Mouse (Mus musculus) G1E-ER4 (cell line): ENCODE data around the gene Lrrc55. TPM values are rescaled to one million over a fixed set of nuclear protein-coding genes. Genes with fewer than 3 reads are reported as not detected.

Experiments used
- GATA1 ChIP-seq: IDR thresholded peaks from one replicate; pipeline ENCODE4 v1.8.0; 2012; ENCODE audit warnings: low read length, inconsistent platforms
- polyA plus RNA-seq: library from polyadenylated mRNA; stranded (reverse); fragments of >175 nt; gene quantifications from 2 replicates; pipeline ENCODE4 v1.2.3, GENCODE M21; 2012

Lrrc55 gene
- polyA plus RNA-seq, 1 experiment = not detected

- no peak for TF ChIP-seq GATA1
Measured at GRCm38 (mm10) chr2:85144908-85145307, 52.1 kb downstream of the Lrrc55 start.

GRCm38 (mm10) chr2:85140833-85141232 is 56.2 kb downstream of the Lrrc55 start:
- no peak for TF ChIP-seq GATA1

DNA sequence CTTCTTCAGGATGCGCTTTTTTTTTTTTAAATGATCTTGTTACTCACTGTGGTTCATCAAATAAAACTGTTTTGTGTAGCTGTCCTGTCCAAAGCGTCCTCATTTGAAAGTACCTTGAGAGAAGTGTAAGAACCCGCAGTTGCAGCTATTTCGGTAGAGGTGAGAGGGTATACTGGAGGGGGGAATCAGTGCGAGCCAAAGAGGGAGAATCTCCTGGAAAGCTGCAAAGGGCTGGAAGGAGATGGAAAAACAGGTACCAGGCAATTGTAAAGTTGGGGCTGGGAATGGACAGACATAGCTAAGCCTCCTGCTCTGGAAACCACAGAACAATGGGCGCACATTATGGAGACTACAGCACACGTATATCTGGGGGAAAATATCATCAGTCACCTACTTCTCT is 57.2 kb downstream of the Lrrc55 start:
- TF ChIP-seq GATA1 = no peak

GRCm38 (mm10) chr2:85139393-85139792 is 57.6 kb downstream of the Lrrc55 start:
- no peak for TF ChIP-seq GATA1

DNA sequence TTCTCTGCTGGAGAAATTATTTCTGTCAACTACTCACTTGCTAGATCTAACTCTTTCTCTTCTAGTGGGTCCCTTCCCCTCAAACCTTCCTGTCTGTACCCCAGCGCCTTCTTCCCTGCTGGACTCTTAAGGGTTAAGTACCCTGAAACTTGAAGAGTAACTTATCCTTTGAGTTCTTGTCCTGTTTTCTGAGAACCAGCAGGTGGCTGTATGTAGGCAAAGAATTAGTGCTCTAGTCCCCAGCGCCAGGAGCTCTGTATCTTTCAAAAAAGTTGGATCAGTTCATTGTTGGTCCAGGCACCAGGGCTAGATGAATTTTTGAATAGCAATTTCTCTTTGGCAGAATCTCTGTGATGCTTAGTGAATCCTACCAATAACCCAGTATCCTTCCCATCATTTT is 58.9 kb downstream of the Lrrc55 start:
- no peak for TF ChIP-seq GATA1

- TF ChIP-seq GATA1 = no peak
Measured at GRCm38 (mm10) chr2:85137601-85138140, 59.3 kb downstream of the Lrrc55 start.

GRCm38 (mm10) chr2:85136831-85137520 is 60.0 kb downstream of the Lrrc55 start:
- no peak for TF ChIP-seq GATA1

DNA sequence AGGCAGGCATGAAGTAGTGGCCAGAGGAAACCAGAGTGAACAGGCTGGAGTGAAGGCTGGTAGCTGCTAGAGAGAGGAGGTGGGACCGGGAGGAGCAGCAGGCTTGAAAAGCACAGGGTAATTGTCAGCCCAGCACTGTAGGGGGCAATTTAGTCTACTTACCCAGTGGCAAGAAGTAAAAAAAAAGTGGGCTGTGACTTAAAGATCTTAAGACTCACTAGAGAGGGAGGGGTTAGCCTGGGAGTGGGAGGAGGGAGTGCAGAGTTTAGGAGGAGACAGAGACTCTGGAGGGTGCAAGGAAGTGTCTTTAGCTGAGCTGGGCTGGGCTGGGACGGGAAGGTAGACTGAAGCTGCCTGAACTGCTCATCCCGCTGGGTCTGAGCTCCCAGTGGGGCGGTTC is 60.9 kb downstream of the Lrrc55 start, which contains the start of gene Aplnr:
Aplnr (plus strand) TSS at position 137 of the 400 bp plus-strand sequence.
- no peak for TF ChIP-seq GATA1

- no peak for TF ChIP-seq GATA1
Measured at GRCm38 (mm10) chr2:85135099-85135498, 61.9 kb downstream of the Lrrc55 start.

GRCm38 (mm10) chr2:85132204-85132603 is 64.8 kb downstream of the Lrrc55 start:
- TF ChIP-seq GATA1 = no peak

GRCm38 (mm10) chr2:85131724-85132123 is 65.3 kb downstream of the Lrrc55 start:
- no peak for TF ChIP-seq GATA1

GRCm38 (mm10) chr2:85131226-85131625 is 65.8 kb downstream of the Lrrc55 start:
- no peak for TF ChIP-seq GATA1

DNA sequence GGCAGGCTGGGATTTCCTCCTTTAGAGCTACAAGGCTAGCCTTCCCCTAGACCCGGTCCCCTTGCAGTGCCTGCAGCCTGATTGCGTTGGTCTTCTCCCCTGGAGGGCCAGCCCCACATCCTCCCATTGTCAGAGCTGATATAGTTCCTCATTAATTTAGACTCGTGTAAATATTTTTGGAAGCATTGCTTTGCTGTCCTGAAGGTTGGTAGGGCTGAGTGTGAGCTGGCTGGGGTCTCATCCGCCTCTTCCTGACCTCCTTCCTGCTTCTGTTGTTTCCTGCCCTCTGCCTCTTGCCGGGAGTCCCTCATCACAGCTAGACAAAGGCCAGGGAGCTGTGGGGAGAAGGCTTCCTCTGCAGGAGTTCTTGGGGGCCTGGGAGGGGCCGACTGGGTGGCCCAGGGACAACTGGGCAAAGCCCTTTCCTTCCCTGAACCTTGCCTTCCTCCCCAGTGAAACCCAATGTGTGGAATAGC is 67.5 kb downstream of the Lrrc55 start:
- TF ChIP-seq GATA1 = no peak

- no peak for TF ChIP-seq GATA1
Measured at GRCm38 (mm10) chr2:85123869-85124535, 73.0 kb downstream of the Lrrc55 start.

DNA sequence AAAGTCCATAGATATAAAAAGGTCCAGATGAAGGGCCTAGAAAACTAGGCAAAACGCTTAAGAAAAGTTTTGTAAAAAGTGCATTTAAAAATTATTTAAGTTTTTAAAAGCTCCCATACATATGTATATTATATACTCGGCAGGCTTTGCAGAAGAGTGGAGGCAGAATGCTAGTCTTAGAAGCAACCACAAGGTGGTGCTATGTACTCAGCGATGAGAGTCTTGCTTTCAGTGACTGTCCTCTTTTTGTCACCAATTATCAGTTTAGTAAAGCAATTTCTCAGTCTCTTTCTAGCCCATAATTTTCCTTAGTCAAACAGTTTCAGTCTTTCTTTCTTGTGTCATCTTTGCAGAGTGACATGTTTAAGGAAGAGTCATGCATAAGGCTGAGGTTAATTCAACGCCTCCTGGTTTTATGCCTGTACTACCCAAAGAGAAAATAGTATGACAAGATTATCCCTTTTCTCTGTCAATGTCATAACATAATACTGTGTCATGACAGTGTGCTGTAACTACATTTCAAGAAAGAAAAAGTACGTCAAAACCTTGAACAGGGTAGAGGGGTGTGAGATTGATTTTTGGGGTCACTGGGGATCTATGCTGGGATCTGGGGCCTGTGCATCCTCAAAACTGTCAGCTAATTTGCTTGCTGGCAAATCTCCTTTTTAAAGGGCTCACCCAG is 73.7 kb downstream of the Lrrc55 start:
- no peak for TF ChIP-seq GATA1

Other genes starting within 250 kb of the Lrrc55 start
- not detected in 2 replicates for gene Prg2, start 216.7 kb downstream of the Lrrc55 start, polyA plus RNA-seq
- gene Prg3, start 209.0 kb downstream of the Lrrc55 start, polyA plus RNA-seq = not detected in 2 replicates
- 58.3 and 107 TPM in 2 replicates for gene Ssrp1, start 160.0 kb downstream of the Lrrc55 start, polyA plus RNA-seq
- gene P2rx3, start 159.7 kb downstream of the Lrrc55 start, polyA plus RNA-seq = 0.04 TPM in 1 of 2 replicates, not detected in the other
- 2.5 and 3.7 TPM in 2 replicates for gene Tnks1bp1, start 149.2 kb downstream of the Lrrc55 start, polyA plus RNA-seq
- not detected in 2 replicates for gene Aplnr, start 61.0 kb downstream of the Lrrc55 start, polyA plus RNA-seq
- gene Olfr987, start 142.1 kb upstream of the Lrrc55 start, polyA plus RNA-seq = not detected in 2 replicates
- not detected in 2 replicates for gene Olfr988, start 166.0 kb upstream of the Lrrc55 start, polyA plus RNA-seq
- gene Olfr992, start 212.3 kb upstream of the Lrrc55 start, polyA plus RNA-seq = not detected in 2 replicates
- not detected in 2 replicates for gene Olfr993, start 217.7 kb upstream of the Lrrc55 start, polyA plus RNA-seq
- not detected in 2 replicates for gene Olfr994, start 239.3 kb upstream of the Lrrc55 start, polyA plus RNA-seq
- not detected in 2 replicates for gene Olfr995, start 246.4 kb upstream of the Lrrc55 start, polyA plus RNA-seq